Mouse (Mus musculus): Measurements from ENCODE around the gene Arl3.

Arl3 gene

DNA sequence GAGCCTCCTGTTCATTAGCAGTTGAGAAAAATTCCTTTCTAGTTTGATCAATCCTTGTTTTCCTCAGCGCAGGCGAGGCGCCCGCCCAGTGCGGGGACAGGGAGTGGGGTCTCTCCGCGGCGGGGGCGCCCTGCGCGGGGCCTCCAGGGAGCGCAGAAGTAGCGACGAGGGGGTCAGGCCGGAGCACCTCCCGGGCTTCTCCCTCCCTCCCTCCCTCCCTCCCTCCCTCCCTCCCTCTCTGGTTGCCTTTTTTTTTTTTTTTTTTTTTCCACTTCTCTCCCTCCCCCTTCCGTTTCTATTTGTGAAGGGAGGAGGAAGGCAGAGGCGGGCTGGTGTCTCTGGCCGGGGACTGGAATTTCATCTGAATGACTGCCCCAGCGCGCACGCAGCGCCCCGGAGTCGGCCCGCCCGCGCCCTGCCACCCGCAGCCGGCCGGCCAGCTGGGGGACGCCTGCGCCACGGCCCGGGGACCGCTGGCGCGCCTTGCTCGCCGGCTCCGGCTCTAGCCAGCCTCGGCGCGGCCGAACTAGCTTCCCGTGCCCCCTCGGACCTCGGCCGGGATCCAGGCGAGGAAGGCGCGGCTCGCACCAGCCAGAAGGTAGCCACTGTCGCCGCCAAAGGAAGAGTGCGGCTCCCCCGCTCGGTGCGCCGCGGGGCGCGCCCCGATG lies 71.5 kb downstream of the Arl3 start, which contains the start of gene Trim8:
Trim8 (plus strand) TSS at position 302 of the 668 bp plus-strand sequence.
- peak; percentile 66 for DNase-seq (ENCODE audit: low read depth, low spot score)

DNA sequence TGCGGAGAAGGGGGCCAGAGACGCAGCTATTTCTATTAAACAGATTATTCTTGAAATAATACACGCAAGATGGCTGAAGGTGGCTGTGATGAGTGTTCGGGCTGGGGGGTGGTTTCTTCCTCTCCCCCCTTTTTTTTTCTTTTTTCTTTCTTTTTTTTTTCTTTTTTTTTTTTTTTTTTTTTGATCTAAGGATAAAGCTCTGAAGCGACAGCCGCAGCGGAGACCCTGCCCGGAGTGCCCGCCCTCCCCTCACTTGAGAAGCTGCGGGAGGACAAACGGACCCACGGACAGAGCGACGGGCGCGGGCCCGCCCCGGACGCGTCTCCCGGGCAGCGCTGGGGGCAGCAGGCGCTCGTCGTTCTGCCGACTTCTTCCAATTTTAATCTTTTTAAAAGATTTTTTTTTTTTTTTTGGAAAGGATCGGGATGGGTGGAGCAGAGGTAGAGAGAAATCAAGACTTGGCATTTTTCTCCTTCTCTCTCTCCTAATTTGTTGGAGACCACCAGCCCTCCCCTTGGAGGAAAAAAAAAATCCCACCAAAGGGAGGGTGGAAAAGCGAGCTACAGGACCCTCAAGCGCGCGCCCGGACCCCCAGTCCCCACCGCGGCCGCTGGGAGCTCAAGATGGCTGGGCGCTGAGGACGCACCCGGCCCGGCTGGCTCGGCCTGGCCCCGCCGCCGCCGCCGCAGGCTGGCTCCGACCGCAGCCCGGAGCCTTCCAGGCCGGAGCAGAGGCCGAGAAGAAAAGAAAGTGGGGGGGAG lies 72.2 kb downstream of the Arl3 start:
- no peak for DNase-seq (ENCODE audit: low read depth, low spot score)

GRCm38 (mm10) chr19:46499836-46500580 lies 73.0 kb downstream of the Arl3 start:
- peak; percentile 99 for DNase-seq (ENCODE audit: low read depth, low spot score)

DNA sequence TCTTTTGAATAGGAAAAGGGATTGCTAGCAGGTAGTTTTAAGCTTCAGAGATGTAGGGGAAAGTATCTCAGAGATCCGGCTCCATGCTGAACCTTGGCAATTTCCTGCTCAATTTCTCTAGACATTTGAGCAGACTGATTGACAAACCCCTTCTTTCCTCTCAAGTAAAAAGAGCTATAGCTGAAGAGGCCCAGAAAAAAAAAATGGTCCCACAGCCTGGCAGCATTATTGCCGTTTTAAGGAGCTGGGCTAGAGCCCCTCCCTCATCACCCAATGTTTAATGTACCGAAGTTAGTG lies 73.5 kb downstream of the Arl3 start:
- DNase-seq (ENCODE audit: low read depth, low spot score), result no peak

DNA sequence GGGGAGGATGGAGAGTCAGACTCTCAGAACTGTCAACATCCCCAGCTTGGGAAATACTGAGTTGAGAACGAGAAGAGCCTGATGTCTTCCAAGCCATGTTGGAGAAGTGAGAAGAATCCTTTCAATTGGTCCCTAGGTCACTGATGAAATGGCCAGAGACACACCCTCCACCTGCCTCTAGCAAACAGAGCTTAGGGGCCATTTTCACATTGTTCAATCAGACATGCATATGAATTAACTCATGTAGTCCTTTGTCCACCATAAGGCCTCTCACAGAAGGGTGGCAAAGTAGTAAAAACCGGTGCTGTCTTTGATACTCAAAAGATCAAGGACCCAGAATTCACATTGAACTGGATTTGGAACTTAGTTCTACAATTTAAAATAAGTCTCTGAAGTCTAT lies 75.8 kb downstream of the Arl3 start:
- no peak for DNase-seq (ENCODE audit: low read depth, low spot score)

DNA sequence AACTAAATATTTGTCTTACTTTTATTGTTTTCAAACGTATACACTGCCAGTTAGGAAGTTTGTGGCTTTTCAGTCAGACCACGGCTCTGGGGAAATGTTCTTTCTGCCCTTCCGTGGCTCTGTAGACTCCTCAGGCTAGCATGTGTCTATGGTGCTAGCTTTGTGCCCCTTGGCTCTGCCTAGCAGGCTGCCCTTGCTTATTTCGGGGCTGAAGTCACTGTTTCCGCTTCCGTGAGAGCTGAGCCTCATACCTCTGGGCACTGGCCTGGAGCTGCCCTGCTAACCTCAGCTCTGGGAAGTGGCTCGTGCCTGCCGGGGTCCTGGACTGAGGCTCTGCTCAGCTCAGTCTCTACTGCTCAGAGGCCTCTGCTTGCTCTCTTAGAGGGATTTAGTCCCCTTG lies 77.9 kb downstream of the Arl3 start:
- no peak for DNase-seq (ENCODE audit: low read depth, low spot score)

DNA sequence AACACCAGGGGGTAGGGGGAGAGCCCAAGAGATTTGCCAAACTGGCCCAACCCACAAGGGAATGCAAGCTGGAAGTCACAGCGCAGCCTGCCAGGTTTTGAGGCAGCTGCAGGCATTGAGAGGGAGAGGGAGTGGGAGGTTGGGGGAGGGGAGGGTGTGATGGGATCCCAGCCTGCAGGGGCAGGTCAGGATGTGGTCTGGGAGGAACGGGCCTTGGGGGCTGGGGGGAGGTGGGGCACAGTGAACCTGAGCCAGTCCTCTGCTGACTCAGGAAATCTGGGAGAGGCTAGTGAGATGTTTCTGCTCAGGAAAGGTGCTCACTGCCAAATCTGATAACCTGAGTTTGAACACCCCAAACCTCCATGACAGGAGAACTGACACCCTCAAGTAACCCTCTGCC lies 82.4 kb downstream of the Arl3 start:
- no peak for DNase-seq (ENCODE audit: low read depth, low spot score)

DNA sequence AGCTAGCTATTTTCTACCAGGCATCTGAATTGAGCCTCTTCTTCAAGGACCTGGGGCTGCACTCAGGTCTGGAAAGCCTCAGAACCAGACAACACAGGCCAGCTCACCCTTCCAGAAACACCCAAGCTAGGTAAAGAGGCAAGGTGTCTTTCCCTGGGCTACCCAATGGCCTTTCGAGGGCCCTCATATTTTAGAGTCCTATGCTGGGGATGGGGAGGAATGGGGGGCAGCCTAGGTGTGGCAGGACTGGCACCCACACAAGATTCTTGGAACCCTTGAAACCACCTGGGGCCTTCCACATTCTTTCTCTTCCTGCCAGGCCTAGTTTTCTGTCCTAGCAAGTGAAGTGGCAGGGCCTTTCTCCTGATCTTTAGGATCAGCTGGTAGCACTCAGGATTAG lies 83.5 kb downstream of the Arl3 start:
- no peak for DNase-seq (ENCODE audit: low read depth, low spot score)

GRCm38 (mm10) chr19:46486709-46487108 lies 86.3 kb downstream of the Arl3 start:
- no peak for DNase-seq (ENCODE audit: low read depth, low spot score)

GRCm38 (mm10) chr19:46485847-46486246 lies 87.2 kb downstream of the Arl3 start:
- no peak for DNase-seq (ENCODE audit: low read depth, low spot score)

GRCm38 (mm10) chr19:46484518-46484917 lies 88.5 kb downstream of the Arl3 start:
- no peak for DNase-seq (ENCODE audit: low read depth, low spot score)

DNA sequence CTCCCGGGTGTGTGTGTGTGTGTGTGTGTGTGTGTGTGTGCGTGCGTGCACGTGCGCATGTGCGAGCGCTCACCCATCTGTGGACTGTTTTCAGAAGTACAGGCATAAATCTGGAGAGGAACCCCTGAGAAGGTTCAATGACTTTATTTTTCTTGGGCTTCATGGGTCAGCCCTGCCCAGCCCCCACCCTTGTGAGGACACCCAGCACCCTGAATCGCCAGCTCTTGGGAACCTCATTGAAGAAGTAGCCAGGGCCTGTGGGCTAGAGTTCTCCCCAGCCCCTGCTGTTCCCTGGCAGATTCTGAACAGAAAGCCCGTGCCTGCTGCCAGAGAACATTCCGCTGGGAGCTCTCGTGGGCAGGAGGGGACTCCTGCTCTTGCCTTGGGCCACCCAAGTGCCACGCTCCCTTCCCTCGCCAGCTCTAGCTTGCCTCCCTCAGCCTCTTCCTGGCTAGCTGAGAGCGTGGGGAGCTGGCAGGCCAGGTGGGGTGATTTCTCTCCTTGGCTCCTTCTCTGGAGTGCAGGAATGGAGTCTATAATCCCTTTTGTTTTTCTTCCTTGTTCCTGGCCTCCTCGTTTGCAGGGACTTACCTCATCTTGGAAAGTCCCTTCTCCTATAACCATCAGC lies 89.2 kb downstream of the Arl3 start:
- no peak for DNase-seq (ENCODE audit: low read depth, low spot score)

DNA sequence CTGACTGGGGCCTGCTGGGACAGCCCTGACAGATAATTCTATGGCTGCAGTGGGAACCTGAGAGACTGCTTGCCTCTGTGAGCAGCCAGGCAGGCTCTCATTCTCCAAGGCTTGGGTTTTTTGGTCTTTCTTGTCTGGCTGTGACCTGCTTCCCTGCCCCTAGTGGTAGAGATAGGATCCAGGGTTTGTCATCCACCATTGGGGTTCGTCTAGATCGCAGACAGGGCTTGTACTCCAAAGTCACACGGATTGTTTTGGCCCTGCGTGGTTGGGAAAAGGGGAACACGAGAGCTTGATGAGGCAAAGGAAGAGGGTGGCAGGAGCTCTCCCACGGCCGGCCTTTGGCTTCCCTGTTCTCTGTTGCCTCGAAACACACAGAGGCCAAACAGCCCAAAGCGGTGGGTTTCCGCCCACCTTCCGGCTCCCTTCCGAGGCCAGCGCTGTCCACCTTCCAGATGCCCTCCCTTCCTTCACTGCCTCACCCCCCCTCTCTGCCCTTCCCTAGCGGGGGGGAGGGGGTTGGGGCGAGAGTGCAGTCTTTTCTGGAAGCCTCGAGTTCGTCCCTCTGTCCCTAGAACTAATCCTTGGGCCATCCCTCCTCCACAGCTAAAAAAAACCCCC lies 90.0 kb downstream of the Arl3 start:
- DNase-seq (ENCODE audit: low read depth, low spot score), result no peak

DNA sequence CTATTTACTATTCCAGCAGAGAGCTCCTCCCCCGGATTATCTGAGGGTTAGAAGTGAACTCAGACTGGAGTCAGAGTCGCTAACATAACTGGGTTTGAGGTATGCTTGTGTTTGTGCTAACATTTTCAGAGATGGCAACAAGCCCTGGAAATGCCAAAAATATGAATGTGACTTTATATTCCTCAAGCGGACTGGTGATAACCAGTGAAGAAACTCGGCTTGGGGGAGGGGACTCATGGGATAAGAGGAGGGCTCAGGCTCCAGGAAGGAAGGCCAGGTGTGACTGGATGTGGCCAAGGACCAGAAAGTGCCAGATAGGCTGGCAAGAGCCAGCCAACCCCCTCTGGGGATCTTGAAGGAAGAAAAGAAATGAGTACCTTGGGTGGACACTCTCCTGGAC lies 91.2 kb downstream of the Arl3 start:
- DNase-seq (ENCODE audit: low read depth, low spot score), result no peak

- DNase-seq (ENCODE audit: low read depth, low spot score), result no peak
These were observed 91.6 kb downstream of the Arl3 start for GRCm38 (mm10) chr19:46481352-46481751.

Measured in embryo, embryonic 11.5 days (tissue).